Mouse (Mus musculus) embryonic fibroblast, embryonic 13.5 days (primary cell): ENCODE results near the gene Prkag3. TPM values are rescaled to one million over a fixed set of nuclear protein-coding genes. Genes with fewer than 3 reads are reported as not detected.
A peak's percentile ranks its signal among the peaks of the same experiment; 100 is the strongest.

Experiments used
- H3K27ac ChIP-seq: 2 replicates; pipeline ENCODE4 v1.5.1; 2012; ENCODE audit warnings: low read length, control low read depth, inconsistent platforms; ENCODE audit not compliant: insufficient read depth
- H3K4me1 ChIP-seq: 2 replicates; pipeline ENCODE4 v1.6.1; 2011; ENCODE audit warnings: low read length; ENCODE audit not compliant: control insufficient read depth, insufficient read depth
- H3K4me3 ChIP-seq: 2 replicates; pipeline ENCODE4 v1.5.1; 2011; ENCODE audit warnings: mild to moderate bottlenecking, control low read depth, low read length; ENCODE audit not compliant: insufficient read depth
- CTCF ChIP-seq: IDR thresholded peaks from 2 replicates; pipeline ENCODE4 v1.5.1; 2011; ENCODE audit warnings: mild to moderate bottlenecking, control low read depth, low read length, moderate library complexity, borderline replicate concordance; ENCODE audit not compliant: insufficient read depth
- POLR2A ChIP-seq: IDR thresholded peaks from 2 replicates; pipeline ENCODE4 v1.6.1; 2011; ENCODE audit warnings: low read depth, mild to moderate bottlenecking, control low read depth, low read length, moderate library complexity
- polyA plus RNA-seq: library from polyadenylated mRNA; stranded (reverse); fragments of >200 nt; gene quantifications from 2 replicates; pipeline ENCODE4 v1.2.4, GENCODE M21; 2011; ENCODE audit warnings: low read depth; ENCODE audit not compliant: missing spikeins, insufficient read length

Prkag3 gene
- polyA plus RNA-seq, 1 experiment, result 0.26 TPM

DNA sequence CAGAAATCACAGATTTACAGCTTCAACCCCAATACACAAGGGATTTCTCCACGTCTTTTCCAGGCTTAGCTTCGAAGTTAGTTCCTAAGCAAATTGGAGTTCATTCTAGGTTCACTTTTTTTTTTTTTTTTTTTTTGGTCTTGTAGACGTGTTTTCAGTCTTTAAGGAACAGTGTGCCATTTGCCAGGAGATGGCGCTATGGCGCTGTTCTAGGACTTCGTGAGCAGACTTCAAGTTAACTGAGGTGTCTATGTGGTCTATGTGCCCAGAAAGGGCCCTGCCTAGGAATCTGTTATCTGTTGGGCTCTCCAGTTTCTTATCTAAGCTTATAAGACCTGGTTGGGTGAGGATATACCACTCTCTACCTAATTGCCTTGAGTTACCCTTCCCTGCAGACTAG is 14.1 kb upstream of the Prkag3 start:
- no peaks in the 10 kb centered on the region for H3K4me1 ChIP-seq
- H3K4me3 ChIP-seq, result no peak overlapping the region
- H3K27ac ChIP-seq, result no peak overlapping the region
- TF ChIP-seq POLR2A (no peak), CTCF (peak; percentile 50; the same call in 1 of the 2 replicates)

DNA sequence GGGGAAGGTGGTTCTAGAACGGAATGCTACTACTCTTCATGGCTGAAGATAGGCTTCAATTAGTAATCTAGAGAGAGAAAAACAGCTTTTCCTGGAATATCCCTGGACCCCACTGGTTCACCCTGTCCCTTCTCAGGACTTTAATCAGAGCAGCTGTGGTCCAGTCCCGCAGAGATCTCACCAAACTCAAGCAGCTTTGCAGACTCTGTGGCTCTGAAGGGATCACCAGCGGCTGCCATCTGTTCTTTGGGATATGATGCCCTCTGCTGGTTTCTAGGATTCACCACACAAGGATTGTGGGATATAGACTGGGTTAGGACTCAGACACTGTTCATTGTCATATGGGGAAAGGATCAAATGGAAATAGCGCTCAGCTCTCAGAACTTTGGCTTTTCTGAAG is 10.8 kb upstream of the Prkag3 start:
- no peaks in the 10 kb centered on the region for H3K4me1 ChIP-seq
- H3K27ac ChIP-seq, result no peak overlapping the region
- TF ChIP-seq POLR2A (no peak), CTCF (no peak)
- no peak overlapping the region for H3K4me3 ChIP-seq

- Histone ChIP-seq H3K4me1 (no peaks in the 10 kb centered on the region), H3K27ac (no peak overlapping the region), H3K4me3 (no peak overlapping the region)
- TF ChIP-seq POLR2A (no peak), CTCF (no peak)
Measured at GRCm38 (mm10) chr1:74754175-74754785, 5.3 kb upstream of the Prkag3 start.

- no peak overlapping the region for H3K27ac ChIP-seq
- H3K4me3 ChIP-seq, result no peak overlapping the region
- TF ChIP-seq POLR2A (no peak), CTCF (no peak)
- H3K4me1 ChIP-seq, result peaks cover 3% of the 10 kb centered on the region; the same call in 1 of the 2 replicates
Measured at GRCm38 (mm10) chr1:74753266-74753974, 4.4 kb upstream of the Prkag3 start.

GRCm38 (mm10) chr1:74752833-74753232 is 3.8 kb upstream of the Prkag3 start:
- Histone ChIP-seq H3K27ac (no peak overlapping the region), H3K4me1 (peaks cover 3% of the 10 kb centered on the region; the same call in 1 of the 2 replicates), H3K4me3 (no peak overlapping the region)
- TF ChIP-seq POLR2A (no peak), CTCF (no peak)

DNA sequence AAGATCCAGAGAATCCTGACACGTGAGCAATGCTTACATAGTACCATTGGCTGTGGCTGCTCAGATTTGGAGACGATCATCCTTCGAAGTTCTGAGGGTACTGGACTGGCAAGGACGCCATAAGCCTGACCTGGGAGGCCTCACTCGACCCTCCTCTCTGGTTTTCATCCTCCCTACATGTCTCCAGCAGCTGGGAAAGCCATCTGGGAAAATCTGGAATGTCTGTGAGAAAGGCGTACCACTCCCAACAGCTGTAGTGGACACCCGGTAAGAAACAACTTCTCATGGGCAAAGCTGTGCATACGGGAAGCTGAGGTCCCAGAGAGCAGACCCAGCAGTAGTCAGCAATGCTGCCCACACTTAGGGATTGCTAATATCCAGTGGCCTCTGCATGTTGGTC is 3.1 kb upstream of the Prkag3 start:
- TF ChIP-seq POLR2A (no peak), CTCF (no peak)
- H3K27ac ChIP-seq, result no peak overlapping the region
- no peak overlapping the region for H3K4me3 ChIP-seq
- H3K4me1 ChIP-seq, result peaks cover 3% of the 10 kb centered on the region; the same call in 1 of the 2 replicates

DNA sequence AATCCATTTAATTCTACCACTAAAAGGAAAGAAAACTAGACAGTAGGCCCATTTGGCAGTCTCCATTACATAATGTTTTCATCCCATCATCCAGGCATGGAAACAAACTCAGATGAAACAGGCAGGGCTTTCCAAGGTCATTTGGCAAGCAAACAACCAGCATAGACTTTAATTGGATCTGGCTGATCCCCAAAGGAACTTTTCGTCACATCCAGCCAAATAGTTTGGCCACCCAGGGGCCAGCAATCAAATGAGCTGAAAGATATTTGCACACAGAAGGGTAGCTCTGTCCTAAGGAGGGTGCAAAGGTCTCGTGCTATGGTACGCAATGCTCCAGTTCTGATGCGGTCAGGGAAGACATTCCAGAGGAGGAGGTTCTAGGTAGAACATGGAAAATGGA is 1.7 kb upstream of the Prkag3 start:
- H3K4me1 ChIP-seq, result peaks cover 3% of the 10 kb centered on the region; the same call in 1 of the 2 replicates
- no peak overlapping the region for H3K27ac ChIP-seq
- TF ChIP-seq POLR2A (no peak), CTCF (no peak)
- H3K4me3 ChIP-seq, result no peak overlapping the region

DNA sequence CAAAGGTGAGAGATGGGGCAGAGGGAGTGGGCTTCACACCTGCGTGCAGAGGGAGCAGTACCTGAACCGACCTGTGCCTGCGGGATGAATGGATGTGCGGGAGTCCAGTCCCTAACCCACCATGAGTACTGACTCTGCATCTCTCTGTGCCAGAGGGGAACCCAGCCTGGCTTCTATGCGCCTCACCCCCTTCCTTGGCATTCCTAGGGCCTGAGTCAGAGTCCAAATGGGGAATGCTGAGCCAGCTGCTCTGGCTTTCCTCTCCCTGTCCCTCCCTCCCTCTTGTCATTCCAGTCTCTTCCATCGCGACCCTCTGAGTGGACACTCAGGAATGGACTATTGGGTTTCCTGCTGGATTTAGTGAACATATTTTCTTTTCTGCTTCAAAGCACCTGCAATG is 280 bp upstream of the Prkag3 start:
- Histone ChIP-seq H3K27ac (no peak overlapping the region), H3K4me1 (peaks cover 5% of the 10 kb centered on the region; the same call in 1 of the 2 replicates), H3K4me3 (no peak overlapping the region)
- no peak for TF ChIP-seq POLR2A
- no peak for TF ChIP-seq CTCF

- Histone ChIP-seq H3K27ac (no peak overlapping the region), H3K4me1 (peaks cover 7% of the 10 kb centered on the region; the same call in 1 of the 2 replicates), H3K4me3 (no peak overlapping the region)
- TF ChIP-seq POLR2A, result no peak
- no peak for TF ChIP-seq CTCF
Measured at GRCm38 (mm10) chr1:74747335-74747734, 1.7 kb downstream of the Prkag3 start.

DNA sequence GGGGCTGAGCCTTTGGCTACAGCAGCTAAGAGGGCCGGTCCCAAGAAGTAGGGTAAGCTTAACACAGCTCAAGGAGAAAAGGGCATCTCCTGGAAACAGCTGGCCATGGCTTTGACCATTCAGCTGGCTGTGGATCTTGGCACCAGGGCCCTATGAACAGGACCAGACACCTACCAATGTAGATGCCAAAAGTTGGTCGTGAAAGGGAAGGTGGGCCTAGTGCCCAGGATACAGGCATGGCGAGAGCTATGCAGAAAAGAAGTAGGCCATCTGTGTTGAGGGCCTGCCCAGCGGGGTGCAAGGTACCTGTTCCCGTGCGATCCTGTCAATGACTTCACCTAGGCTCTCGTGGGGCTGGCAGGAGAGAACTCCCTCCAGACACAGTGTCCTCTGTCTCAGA is 8.2 kb downstream of the Prkag3 start:
- H3K4me3 ChIP-seq, result no peak overlapping the region
- no peak for TF ChIP-seq CTCF
- TF ChIP-seq POLR2A, result no peak
- no peak overlapping the region for H3K27ac ChIP-seq
- 0 out of 2 replicates have a peak, but pooled peaks cover 3% of the 10 kb centered on the region for H3K4me1 ChIP-seq

DNA sequence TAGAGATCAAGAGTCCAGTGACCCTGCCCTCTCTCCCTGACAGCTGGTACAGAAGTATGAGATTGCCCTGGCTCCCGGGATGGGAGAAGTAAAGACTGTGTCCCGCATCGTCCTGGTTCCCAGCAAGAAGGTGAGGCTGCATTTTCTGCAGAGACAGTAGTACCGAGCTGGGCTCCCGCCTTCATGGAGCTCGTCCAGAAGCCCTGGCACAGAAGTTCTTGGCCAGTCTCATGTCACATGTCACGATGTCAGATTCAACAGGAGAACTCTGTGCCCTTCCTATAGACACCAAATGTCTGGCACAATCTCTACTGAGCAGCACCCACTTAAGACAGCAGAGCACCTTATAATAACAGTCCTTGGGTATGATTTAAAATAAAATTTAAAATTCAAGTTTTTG is 11.5 kb downstream of the Prkag3 start:
- H3K4me1 ChIP-seq, result no peaks in the 10 kb centered on the region
- TF ChIP-seq CTCF (no peak), POLR2A (no peak)
- H3K4me3 ChIP-seq, result no peak overlapping the region
- no peak overlapping the region for H3K27ac ChIP-seq
